Mouse (Mus musculus): ENCODE data around the gene Phldb1. TPM values are rescaled to one million over a fixed set of nuclear protein-coding genes. Genes with fewer than 3 reads are reported as not detected.
"Not testable (repeated sequence)": the region's sequence is repeated elsewhere in the genome, so short reads cannot be mapped to it uniquely, and the experiment has no call there.

Gene Phldb1
- polyA plus RNA-seq (2012; rRNA removed) = 3.8 and 4.8 TPM in 2 replicates

- Histone ChIP-seq H3K4me1 (ENCODE audit: control insufficient read depth, insufficient read depth, low read length) (peaks cover 24% of the 10 kb centered on the region), H3K27ac (ENCODE audit: control insufficient read depth, insufficient read depth, low read depth, low read length) (peak within 1 kb of the TSS; percentile 50; the same call in 1 of the 2 replicates), H3K27me3 (ENCODE audit: control insufficient read depth, insufficient read depth, low read length) (no peaks in the 10 kb centered on the region), H3K4me3 (ENCODE audit: control insufficient read depth, low read depth, low read length) (peak within 1 kb of the TSS; percentile 45), H3K36me3 (ENCODE audit: control insufficient read depth, insufficient read depth, low read length) (no peaks in the 10 kb centered on the region)
- TF ChIP-seq POLR2A (IDR thresholded peaks at IDR 0.05; ENCODE audit: control insufficient read depth, low read depth, low read length) (peak; percentile 29; the same call in 1 of the 2 replicates), CTCF (IDR thresholded peaks at IDR 0.05; ENCODE audit: control insufficient read depth, insufficient read depth, insufficient replicate concordance, low read depth, low read length) (0 out of 2 replicates have a peak, but pooled peaks have one; percentile 3)
These were observed at the start of gene Phldb1 for GRCm38 (mm10) chr9:44734524-44735494. Gene Phldb1 (minus strand): TSS chr9:44735198.

- Histone ChIP-seq H3K27ac (ENCODE audit: control insufficient read depth, insufficient read depth, low read depth, low read length) (peak overlapping the region; percentile 94), H3K4me3 (ENCODE audit: control insufficient read depth, low read depth, low read length) (peak overlapping the region; percentile 96), H3K4me1 (ENCODE audit: control insufficient read depth, insufficient read depth, low read length) (peaks cover 4% of the 10 kb centered on the region), H3K36me3 (ENCODE audit: control insufficient read depth, insufficient read depth, low read length) (0 out of 2 replicates have a peak, but pooled peaks cover 2% of the 10 kb centered on the region), H3K27me3 (ENCODE audit: control insufficient read depth, insufficient read depth, low read length) (no peaks in the 10 kb centered on the region)
- peak; percentile 80; the same call in 1 of the 2 replicates for TF ChIP-seq CTCF (IDR thresholded peaks at IDR 0.05; ENCODE audit: control insufficient read depth, insufficient read depth, insufficient replicate concordance, low read depth, low read length)
- peak; percentile 89 for TF ChIP-seq POLR2A (IDR thresholded peaks at IDR 0.05; ENCODE audit: control insufficient read depth, low read depth, low read length)
These were observed 38.0 kb upstream of the Phldb1 start for GRCm38 (mm10) chr9:44772750-44773651.

DNA sequence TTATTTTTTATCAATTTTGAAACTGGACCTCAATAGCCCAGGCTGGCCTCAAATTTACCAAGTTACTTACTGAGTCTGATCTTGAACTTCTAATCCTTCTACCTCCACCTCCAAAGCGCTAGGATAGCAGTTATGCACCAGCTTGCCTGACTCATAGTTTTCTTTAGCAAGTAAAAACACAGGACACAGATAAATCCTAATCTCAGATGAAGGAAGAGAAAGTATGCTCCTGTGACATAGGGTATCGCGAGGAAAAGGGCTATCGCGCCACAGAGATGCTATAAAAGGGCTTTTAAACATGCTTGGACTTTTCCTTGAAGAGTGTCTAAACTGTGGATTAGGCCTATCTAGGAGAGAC lies 37.4 kb upstream of the Phldb1 start:
- Histone ChIP-seq H3K4me3 (ENCODE audit: control insufficient read depth, low read depth, low read length) (peak overlapping the region; percentile 96; the same call in 1 of the 2 replicates), H3K4me1 (ENCODE audit: control insufficient read depth, insufficient read depth, low read length) (peaks cover 4% of the 10 kb centered on the region)
- TF ChIP-seq POLR2A (IDR thresholded peaks at IDR 0.05; ENCODE audit: control insufficient read depth, low read depth, low read length) (no peak), CTCF (IDR thresholded peaks at IDR 0.05; ENCODE audit: control insufficient read depth, insufficient read depth, insufficient replicate concordance, low read depth, low read length) (no peak)

GRCm38 (mm10) chr9:44771376-44771775 lies 36.4 kb upstream of the Phldb1 start:
- Histone ChIP-seq H3K27me3 (ENCODE audit: control insufficient read depth, insufficient read depth, low read length) (no peaks in the 10 kb centered on the region), H3K4me1 (ENCODE audit: control insufficient read depth, insufficient read depth, low read length) (peaks cover 4% of the 10 kb centered on the region), H3K36me3 (ENCODE audit: control insufficient read depth, insufficient read depth, low read length) (0 out of 2 replicates have a peak, but pooled peaks cover 1% of the 10 kb centered on the region), H3K27ac (ENCODE audit: control insufficient read depth, insufficient read depth, low read depth, low read length) (no peak overlapping the region), H3K4me3 (ENCODE audit: control insufficient read depth, low read depth, low read length) (no peak overlapping the region)
- TF ChIP-seq CTCF (IDR thresholded peaks at IDR 0.05; ENCODE audit: control insufficient read depth, insufficient read depth, insufficient replicate concordance, low read depth, low read length) (no peak), POLR2A (IDR thresholded peaks at IDR 0.05; ENCODE audit: control insufficient read depth, low read depth, low read length) (no peak)

More for the DNA sequence above, 37.4 kb upstream of the Phldb1 start:
- 0 out of 2 replicates have a peak, but pooled peaks cover 2% of the 10 kb centered on the region for H3K36me3 ChIP-seq (ENCODE audit: control insufficient read depth, insufficient read depth, low read length)
- H3K27ac ChIP-seq (ENCODE audit: control insufficient read depth, insufficient read depth, low read depth, low read length) = peak overlapping the region; percentile 92
- H3K27me3 ChIP-seq (ENCODE audit: control insufficient read depth, insufficient read depth, low read length) = no peaks in the 10 kb centered on the region

GRCm38 (mm10) chr9:44768029-44768394 lies 33.0 kb upstream of the Phldb1 start:
- Histone ChIP-seq H3K27ac (ENCODE audit: control insufficient read depth, insufficient read depth, low read depth, low read length) (peak overlapping the region; percentile 29; the same call in 1 of the 2 replicates), H3K4me3 (ENCODE audit: control insufficient read depth, low read depth, low read length) (peak overlapping the region; percentile 59)
- not testable (repeated sequence) for H3K36me3 ChIP-seq (ENCODE audit: control insufficient read depth, insufficient read depth, low read length); H3K27me3 ChIP-seq (ENCODE audit: control insufficient read depth, insufficient read depth, low read length); H3K4me1 ChIP-seq (ENCODE audit: control insufficient read depth, insufficient read depth, low read length)

DNA sequence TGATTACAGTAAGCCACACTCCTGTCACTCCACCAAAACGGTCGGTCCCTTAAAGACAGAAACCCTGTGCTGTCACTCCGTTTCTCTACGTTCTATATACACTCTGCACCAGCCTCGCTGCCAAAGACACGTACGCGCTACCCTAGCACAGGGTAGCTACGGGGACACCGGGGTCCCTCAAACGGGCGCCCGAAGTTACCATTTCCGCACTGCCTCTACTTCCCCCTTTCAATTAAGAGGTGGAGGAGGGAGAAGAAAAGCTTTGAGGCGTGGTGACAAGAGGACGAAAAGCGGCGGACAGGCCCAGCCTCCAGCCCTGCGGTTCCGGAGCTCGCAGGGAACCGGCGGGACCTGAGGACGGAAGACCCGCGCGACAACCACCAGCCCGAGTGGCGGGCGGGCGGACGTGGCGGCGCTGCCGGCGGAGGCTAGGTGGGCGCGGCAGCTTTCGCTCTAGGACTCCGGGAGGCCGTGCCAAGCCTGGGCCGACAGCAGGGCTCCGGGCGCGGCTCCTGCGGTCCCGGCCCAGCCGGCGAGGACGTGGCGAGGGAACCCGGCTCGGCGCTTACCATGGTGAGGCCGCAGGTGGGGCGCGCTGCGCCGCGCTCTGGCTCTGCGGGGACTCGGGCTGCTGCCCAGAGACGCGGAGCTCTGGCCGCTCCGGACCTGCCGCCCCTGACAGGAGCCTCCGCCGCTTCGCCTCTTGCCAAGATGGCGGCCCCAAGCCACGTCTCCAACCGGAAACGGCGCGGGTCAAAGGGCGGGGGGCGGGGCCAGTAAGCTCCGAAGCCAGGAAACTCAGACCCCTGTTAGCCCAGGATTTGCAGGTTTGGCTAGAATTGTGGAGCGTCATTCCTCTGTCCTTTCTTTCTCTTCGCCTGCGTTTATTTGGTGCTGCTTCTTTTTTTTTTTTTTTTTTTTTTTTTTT lies 32.4 kb upstream of the Phldb1 start, which contains the start of the genes Arcn1 and Ift46:
Arcn1 (minus strand) TSS at position 745 of the 928 bp plus-strand sequence.
Ift46 (plus strand) TSS at position 808 of the 928 bp plus-strand sequence.
- H3K36me3 ChIP-seq (ENCODE audit: control insufficient read depth, insufficient read depth, low read length) = no peaks in the 10 kb centered on the region
- H3K27me3 ChIP-seq (ENCODE audit: control insufficient read depth, insufficient read depth, low read length) = no peaks in the 10 kb centered on the region
- H3K27ac ChIP-seq (ENCODE audit: control insufficient read depth, insufficient read depth, low read depth, low read length) = peak within 1 kb of the TSS; percentile 96
- TF ChIP-seq POLR2A (IDR thresholded peaks at IDR 0.05; ENCODE audit: control insufficient read depth, low read depth, low read length) (peak; percentile 75), CTCF (IDR thresholded peaks at IDR 0.05; ENCODE audit: control insufficient read depth, insufficient read depth, insufficient replicate concordance, low read depth, low read length) (no peak)
- H3K4me3 ChIP-seq (ENCODE audit: control insufficient read depth, low read depth, low read length) = peak within 1 kb of the TSS; percentile 95
- peaks cover 6% of the 10 kb centered on the region for H3K4me1 ChIP-seq (ENCODE audit: control insufficient read depth, insufficient read depth, low read length)

Data from testis, adult 2 months (tissue).